Mouse (Mus musculus): ENCODE measurements around the gene Prkg1. TPM values are rescaled to one million over a fixed set of nuclear protein-coding genes. Genes with fewer than 3 reads are reported as not detected.

Prkg1 gene
- total and polyA plus RNA-seq, 2 experiments: 0.27 to 3.4 TPM

DNA sequence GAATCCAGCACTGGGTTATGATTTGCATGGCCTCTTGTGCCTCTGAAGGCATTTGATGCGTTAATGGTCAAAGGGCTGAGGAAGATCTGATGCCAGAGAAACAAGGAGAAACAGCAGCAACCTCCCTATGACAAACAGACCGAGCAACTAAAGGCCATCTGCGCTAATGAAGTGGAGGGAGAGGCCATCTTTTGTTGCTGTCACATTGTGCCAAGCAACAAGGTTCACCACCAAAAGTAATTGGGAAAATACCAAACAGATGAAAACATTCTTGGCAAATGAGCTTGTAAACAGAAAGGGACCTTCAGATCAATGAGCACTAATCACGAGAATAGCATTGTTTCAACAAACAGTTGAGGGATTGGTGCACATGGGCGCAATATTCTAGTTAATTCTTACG is 1074.1 kb downstream of the Prkg1 start:
- H3K4me3 ChIP-seq (ENCODE audit: insufficient read depth, low read depth, low read length): no peak overlapping the region
- TF ChIP-seq POLR2A (IDR thresholded peaks at IDR 0.05; ENCODE audit: extremely low read depth, insufficient read depth, low read length) (no peak), CTCF (IDR thresholded peaks at IDR 0.05; ENCODE audit: low read depth, low read length) (no peak)
- 80% methylated on average over 6 of the region's 6 CpGs for WGBS
- H3K27me3 ChIP-seq (ENCODE audit: control insufficient read depth, insufficient read depth, low read length): no peaks in the 10 kb centered on the region
- DNase-seq (ENCODE audit: extremely low read depth, low read depth, low spot score): no peak
- no peaks in the 10 kb centered on the region; the same call in 1 of the 2 replicates for H3K4me1 ChIP-seq (ENCODE audit: control insufficient read depth, insufficient read depth, low read length)
- H3K79me2 ChIP-seq (ENCODE audit: control insufficient read depth, insufficient read depth, low read length): no peaks in the 10 kb centered on the region
- H3K27ac ChIP-seq (replicated peaks; ENCODE audit: insufficient read depth, low read depth, low read length): no peak overlapping the region
- no peaks in the 10 kb centered on the region for H3K36me3 ChIP-seq (ENCODE audit: control insufficient read depth, insufficient read depth, low read length)
- no peak overlapping the region for H3K9ac ChIP-seq (ENCODE audit: low read depth, low read length)

DNA sequence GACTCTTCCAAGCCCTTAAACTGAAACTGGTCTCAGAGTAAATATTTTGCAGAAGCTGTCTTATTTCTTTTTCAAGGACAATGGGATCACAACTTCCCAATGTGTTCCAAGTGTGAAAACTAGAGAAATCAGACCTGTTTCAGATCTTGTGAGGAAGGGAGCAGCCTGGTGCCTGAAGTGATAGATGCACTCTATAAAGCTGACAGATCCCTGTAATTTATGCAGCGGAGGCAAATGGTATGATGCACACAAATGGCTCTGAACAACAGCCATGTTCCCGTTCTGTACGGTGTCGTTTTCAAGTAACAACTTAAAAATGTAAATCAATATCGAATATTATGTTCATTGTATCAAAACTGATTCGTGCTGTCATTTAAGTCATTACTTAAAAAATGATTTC is 1076.9 kb downstream of the Prkg1 start:
- DNase-seq (ENCODE audit: extremely low read depth, low read depth, low spot score): no peak
- 85% methylated on average over 6 of the region's 6 CpGs for WGBS
- no peak overlapping the region for H3K9ac ChIP-seq (ENCODE audit: low read depth, low read length)
- no peaks in the 10 kb centered on the region for H3K4me1 ChIP-seq (ENCODE audit: control insufficient read depth, insufficient read depth, low read length)
- H3K27ac ChIP-seq (replicated peaks; ENCODE audit: insufficient read depth, low read depth, low read length): no peak overlapping the region
- no peaks in the 10 kb centered on the region for H3K36me3 ChIP-seq (ENCODE audit: control insufficient read depth, insufficient read depth, low read length)
- H3K79me2 ChIP-seq (ENCODE audit: control insufficient read depth, insufficient read depth, low read length): no peaks in the 10 kb centered on the region
- TF ChIP-seq POLR2A (IDR thresholded peaks at IDR 0.05; ENCODE audit: extremely low read depth, insufficient read depth, low read length) (no peak), CTCF (IDR thresholded peaks at IDR 0.05; ENCODE audit: low read depth, low read length) (no peak)
- H3K27me3 ChIP-seq (ENCODE audit: control insufficient read depth, insufficient read depth, low read length): no peaks in the 10 kb centered on the region
- H3K4me3 ChIP-seq (ENCODE audit: insufficient read depth, low read depth, low read length): no peak overlapping the region

DNA sequence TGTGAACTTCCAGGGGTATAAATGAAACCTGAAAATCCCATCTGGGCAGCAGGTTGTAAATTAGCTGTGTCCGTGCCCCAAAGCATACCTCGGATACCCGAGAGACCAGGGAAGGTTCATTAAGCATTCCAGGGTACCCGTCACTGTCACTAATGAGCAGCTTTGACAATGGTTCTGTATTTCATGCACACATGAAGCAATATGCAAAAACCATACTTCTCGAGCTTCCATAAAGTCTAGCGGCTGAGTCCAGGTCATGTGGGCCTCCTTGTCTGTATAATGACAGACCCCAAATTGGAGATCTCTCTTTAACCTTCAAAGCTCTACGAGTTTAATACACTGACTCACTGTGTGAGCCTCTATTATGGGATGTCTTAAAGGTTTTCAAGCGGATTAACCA is 1088.5 kb downstream of the Prkg1 start:
- no peak overlapping the region for H3K27ac ChIP-seq (replicated peaks; ENCODE audit: insufficient read depth, low read depth, low read length)
- no peak for DNase-seq (ENCODE audit: extremely low read depth, low read depth, low spot score)
- TF ChIP-seq CTCF (IDR thresholded peaks at IDR 0.05; ENCODE audit: low read depth, low read length): no peak
- TF ChIP-seq POLR2A (IDR thresholded peaks at IDR 0.05; ENCODE audit: extremely low read depth, insufficient read depth, low read length): no peak
- peaks cover 4% of the 10 kb centered on the region; the same call in 1 of the 2 replicates for H3K4me1 ChIP-seq (ENCODE audit: control insufficient read depth, insufficient read depth, low read length)
- no peaks in the 10 kb centered on the region for H3K27me3 ChIP-seq (ENCODE audit: control insufficient read depth, insufficient read depth, low read length)
- WGBS: 94% methylated on average over 8 of the region's 8 CpGs
- H3K79me2 ChIP-seq (ENCODE audit: control insufficient read depth, insufficient read depth, low read length): no peaks in the 10 kb centered on the region
- H3K36me3 ChIP-seq (ENCODE audit: control insufficient read depth, insufficient read depth, low read length): no peaks in the 10 kb centered on the region
- H3K4me3 ChIP-seq (ENCODE audit: insufficient read depth, low read depth, low read length): no peak overlapping the region
- no peak overlapping the region for H3K9ac ChIP-seq (ENCODE audit: low read depth, low read length)

DNA sequence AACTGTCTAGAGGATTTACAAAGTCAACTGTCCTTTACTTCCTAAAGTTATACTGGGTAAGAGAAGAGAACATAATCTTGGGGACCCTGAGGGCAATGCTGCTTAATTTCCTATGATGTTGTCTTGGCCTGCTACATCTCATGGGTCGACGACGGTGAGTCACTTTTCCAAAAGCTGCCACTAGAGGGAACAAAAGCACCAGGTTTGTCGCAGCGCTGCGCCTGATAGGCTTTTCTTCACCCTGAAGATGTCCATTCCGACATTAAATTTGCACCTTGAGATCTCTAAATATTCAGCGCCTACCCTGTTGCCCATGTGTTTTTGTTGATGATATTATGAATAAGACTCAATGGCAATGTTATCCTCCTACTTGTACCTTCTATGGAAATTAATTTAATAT is 1100.6 kb downstream of the Prkg1 start:
- WGBS: 6% methylated on average over 8 of the region's 8 CpGs
- Histone ChIP-seq H3K79me2 (ENCODE audit: control insufficient read depth, insufficient read depth, low read length) (no peaks in the 10 kb centered on the region), H3K27me3 (ENCODE audit: control insufficient read depth, insufficient read depth, low read length) (no peaks in the 10 kb centered on the region), H3K36me3 (ENCODE audit: control insufficient read depth, insufficient read depth, low read length) (no peaks in the 10 kb centered on the region), H3K4me3 (ENCODE audit: insufficient read depth, low read depth, low read length) (no peak overlapping the region), H3K27ac (replicated peaks; ENCODE audit: insufficient read depth, low read depth, low read length) (no peak overlapping the region), H3K4me1 (ENCODE audit: control insufficient read depth, insufficient read depth, low read length) (no peaks in the 10 kb centered on the region; the same call in 1 of the 2 replicates), H3K9ac (ENCODE audit: low read depth, low read length) (no peak overlapping the region)
- no peak for TF ChIP-seq POLR2A (IDR thresholded peaks at IDR 0.05; ENCODE audit: extremely low read depth, insufficient read depth, low read length)
- TF ChIP-seq CTCF (IDR thresholded peaks at IDR 0.05; ENCODE audit: low read depth, low read length): peak; percentile 80
- peak; percentile 12 for DNase-seq (ENCODE audit: extremely low read depth, low read depth, low spot score)

DNA sequence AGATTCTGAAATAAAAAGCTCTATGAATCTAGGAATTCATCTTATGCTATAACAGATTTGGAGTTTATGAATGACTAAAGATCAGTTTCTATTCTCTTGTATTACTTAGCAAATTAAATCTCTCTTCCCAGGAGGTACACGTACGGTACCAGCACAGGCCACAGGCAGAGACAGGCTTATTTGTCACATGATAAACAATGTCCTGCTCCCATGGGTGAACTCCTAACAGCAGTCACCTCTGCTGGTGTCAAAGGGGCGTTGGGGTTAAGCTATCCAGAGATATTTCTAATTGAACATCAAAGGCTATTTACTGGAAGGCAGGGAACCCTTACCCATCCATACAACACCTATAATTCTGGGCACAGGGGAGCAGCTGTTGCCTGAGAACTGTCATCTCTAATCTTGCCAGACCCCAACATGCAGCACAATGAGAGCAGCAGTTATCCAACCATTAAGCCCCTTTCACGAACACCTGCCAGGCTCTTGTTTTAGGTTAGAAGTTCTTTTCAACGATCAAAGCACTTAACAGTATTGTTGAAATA is 1122.1 kb downstream of the Prkg1 start:
- no peaks in the 10 kb centered on the region for H3K79me2 ChIP-seq (ENCODE audit: control insufficient read depth, insufficient read depth, low read length)
- TF ChIP-seq CTCF (IDR thresholded peaks at IDR 0.05; ENCODE audit: low read depth, low read length) (no peak), POLR2A (IDR thresholded peaks at IDR 0.05; ENCODE audit: extremely low read depth, insufficient read depth, low read length) (no peak)
- H3K27me3 ChIP-seq (ENCODE audit: control insufficient read depth, insufficient read depth, low read length): no peaks in the 10 kb centered on the region
- no peaks in the 10 kb centered on the region for H3K4me1 ChIP-seq (ENCODE audit: control insufficient read depth, insufficient read depth, low read length)
- H3K4me3 ChIP-seq (ENCODE audit: insufficient read depth, low read depth, low read length): no peak overlapping the region
- no peak for DNase-seq (ENCODE audit: extremely low read depth, low read depth, low spot score)
- H3K9ac ChIP-seq (ENCODE audit: low read depth, low read length): no peak overlapping the region
- no peaks in the 10 kb centered on the region for H3K36me3 ChIP-seq (ENCODE audit: control insufficient read depth, insufficient read depth, low read length)
- WGBS: 73% methylated on average over 5 of the region's 5 CpGs
- H3K27ac ChIP-seq (replicated peaks; ENCODE audit: insufficient read depth, low read depth, low read length): no peak overlapping the region

DNA sequence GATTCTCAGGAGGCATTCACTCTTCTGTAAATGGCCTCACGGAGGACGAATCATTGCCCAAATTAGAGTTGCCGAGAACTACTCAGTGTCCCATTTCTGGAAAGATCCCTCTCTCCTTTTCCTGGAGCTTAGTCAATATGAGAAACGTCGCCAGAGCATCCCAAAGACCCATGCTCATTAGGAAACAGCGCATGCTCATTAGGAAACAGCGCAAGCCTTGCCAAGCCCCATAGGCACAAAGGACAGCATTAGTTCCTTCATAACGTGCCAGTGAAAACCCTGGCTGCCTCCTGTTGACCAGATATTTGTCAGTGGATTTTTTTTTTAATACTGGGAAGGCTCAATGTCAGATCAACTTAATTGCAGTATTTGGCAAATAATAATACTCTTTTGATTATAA is 1127.4 kb downstream of the Prkg1 start:
- no peak overlapping the region for H3K4me3 ChIP-seq (ENCODE audit: insufficient read depth, low read depth, low read length)
- 81% methylated on average over 8 of the region's 8 CpGs for WGBS

More for the DNA sequence above, 1127.4 kb downstream of the Prkg1 start:
- TF ChIP-seq CTCF (IDR thresholded peaks at IDR 0.05; ENCODE audit: low read depth, low read length): no peak
- no peak for TF ChIP-seq POLR2A (IDR thresholded peaks at IDR 0.05; ENCODE audit: extremely low read depth, insufficient read depth, low read length)
- H3K4me1 ChIP-seq (ENCODE audit: control insufficient read depth, insufficient read depth, low read length): no peaks in the 10 kb centered on the region
- no peaks in the 10 kb centered on the region for H3K79me2 ChIP-seq (ENCODE audit: control insufficient read depth, insufficient read depth, low read length)
- H3K36me3 ChIP-seq (ENCODE audit: control insufficient read depth, insufficient read depth, low read length): no peaks in the 10 kb centered on the region
- H3K27ac ChIP-seq (replicated peaks; ENCODE audit: insufficient read depth, low read depth, low read length): no peak overlapping the region
- no peak for DNase-seq (ENCODE audit: extremely low read depth, low read depth, low spot score)
- no peaks in the 10 kb centered on the region for H3K27me3 ChIP-seq (ENCODE audit: control insufficient read depth, insufficient read depth, low read length)
- H3K9ac ChIP-seq (ENCODE audit: low read depth, low read length): no peak overlapping the region
